Mouse (Mus musculus) liver, adult 2 months (tissue): ENCODE measurements around the gene Gm281.

Experiments used
- CTCF ChIP-seq: fragments of 200-500 bp; IDR thresholded peaks from 2 replicates; pipeline ENCODE4 v1.5.1; 2011; ENCODE audit warnings: low read depth, low read length, control low read depth
- POLR2A ChIP-seq: fragments of 200-500 bp; IDR thresholded peaks from 2 replicates; pipeline ENCODE4 v1.6.1; 2011; ENCODE audit warnings: low read length, control low read depth; ENCODE audit not compliant: insufficient read depth; ENCODE audit errors: extremely low read depth

DNA sequence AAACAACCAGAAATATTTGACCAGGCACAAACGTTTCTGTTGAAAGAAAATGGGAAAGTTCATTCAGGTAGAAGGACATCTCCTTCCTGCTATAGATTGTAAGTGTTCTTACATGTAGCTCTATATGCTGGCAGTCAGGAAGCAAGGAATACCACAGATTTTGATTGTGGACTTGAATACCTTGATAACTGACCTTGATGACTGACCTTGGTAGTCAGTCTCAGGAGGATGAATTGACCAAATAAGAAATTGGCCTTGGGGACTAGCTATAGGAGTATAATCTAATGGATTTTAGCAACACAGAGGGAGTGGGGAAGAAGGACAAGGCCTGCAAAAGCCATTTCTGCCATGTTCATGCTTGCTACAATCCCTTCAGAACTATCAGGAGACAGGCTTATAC, 123.8 kb downstream of the Gm281 start:
- TF ChIP-seq POLR2A (no peak), CTCF (no peak)
